Mouse (Mus musculus) forebrain, embryonic 14.5 days (tissue): ENCODE results near the gene Neu1. TPM values are rescaled to one million over a fixed set of nuclear protein-coding genes. Genes with fewer than 3 reads are reported as not detected.

ENCODE experiments used
- ATAC-seq: fragments of 200-750 bp; cut with Nextera tagmentation; 2 replicates; pipeline ENCODE4 v1.8.0; 2017; ENCODE audit warnings: mild to moderate bottlenecking, moderate library complexity
- DNase-seq: peaks from one replicate; pipeline ENCODE4 v3.0.0-alpha.2; 2015; ENCODE audit warnings: low spot score
- H3K27ac ChIP-seq: fragments of 300-500 bp; sonication (generic); 2 replicates; pipeline ENCODE4 v1.5.1; 2014; ENCODE audit warnings: low read depth, mild to moderate bottlenecking, control low read depth, low read length, moderate library complexity
- H3K27me3 ChIP-seq: fragments of 300-500 bp; sonication (generic); replicated peaks from 2 replicates; pipeline ENCODE4 v1.6.1; 2014; ENCODE audit warnings: low read length, control low read depth, mixed read lengths; ENCODE audit not compliant: control insufficient read depth, insufficient read depth
- H3K36me3 ChIP-seq: fragments of 300-500 bp; sonication (generic); 2 replicates; pipeline ENCODE4 v1.6.1; 2014; ENCODE audit warnings: low read length, control low read depth; ENCODE audit not compliant: control insufficient read depth, insufficient read depth
- H3K4me1 ChIP-seq: fragments of 300-500 bp; sonication (generic); 2 replicates; pipeline ENCODE4 v1.6.1; 2014; ENCODE audit warnings: antibody characterized with exemption, low read length, control low read depth; ENCODE audit not compliant: control insufficient read depth, insufficient read depth
- H3K4me2 ChIP-seq: fragments of 300-500 bp; sonication (generic); 2 replicates; pipeline ENCODE4 v1.6.1; 2014; ENCODE audit warnings: mild to moderate bottlenecking, control low read depth, low read length
- H3K4me3 ChIP-seq: fragments of 300-500 bp; sonication (generic); 2 replicates; pipeline ENCODE4 v1.5.1; 2014; ENCODE audit warnings: low read depth, low read length, control low read depth
- H3K9ac ChIP-seq: fragments of 300-500 bp; sonication (generic); 2 replicates; pipeline ENCODE4 v1.6.1; 2014; ENCODE audit warnings: mild to moderate bottlenecking, low read length, control low read depth, moderate library complexity
- H3K9me3 ChIP-seq: fragments of 300-500 bp; sonication (generic); replicated peaks from 2 replicates; pipeline ENCODE4 v1.6.1; 2016; ENCODE audit warnings: low read length, control low read depth, mixed read lengths; ENCODE audit not compliant: control insufficient read depth
- WGBS: fragments of 180-500 bp; shearing (Covaris S2); extraction: QIAGEN DNeasy Blood & Tissue Kit; methylation state at CpG from one replicate; pipeline ENCODE4 v1.1.7; 2014; 5-methylcytosine and 5-hydroxymethylcytosine counted together
- polyA plus RNA-seq: library from polyadenylated mRNA; unstranded; fragments of >200 nt; fragmentation: Nextera tagmentation; extraction: Ambion mirVana; gene quantifications from 2 replicates; pipeline ENCODE4 v1.2.1, GENCODE M21; 2014

The Neu1 gene
- polyA plus RNA-seq, 1 experiment from 2014 or later, result 16.2 TPM

GRCm38 (mm10) chr17:34975581-34976492 lies 44.8 kb downstream of the Neu1 start:
- ATAC-seq (no peak), DNase-seq (no peak)
- Histone ChIP-seq H3K4me1 (peaks cover 6% of the 10 kb centered on the region), H3K27me3 (no peaks in the 10 kb centered on the region), H3K9me3 (no peaks in the 10 kb centered on the region), H3K4me2 (no peak overlapping the region), H3K27ac (no peak overlapping the region), H3K36me3 (no peaks in the 10 kb centered on the region), H3K9ac (no peak overlapping the region), H3K4me3 (no peak overlapping the region)
- WGBS, result 83% methylated on average over 3 of the region's 3 CpGs

GRCm38 (mm10) chr17:34977000-34977399 lies 45.9 kb downstream of the Neu1 start:
- 95% methylated on average over 20 of the region's 20 CpGs for WGBS
- Histone ChIP-seq H3K27ac (no peak overlapping the region), H3K4me2 (no peak overlapping the region), H3K4me1 (peaks cover 10% of the 10 kb centered on the region), H3K27me3 (no peaks in the 10 kb centered on the region), H3K36me3 (no peaks in the 10 kb centered on the region), H3K9me3 (no peaks in the 10 kb centered on the region), H3K9ac (no peak overlapping the region), H3K4me3 (no peak overlapping the region)
- ATAC-seq, result no peak
- no peak for DNase-seq

DNA sequence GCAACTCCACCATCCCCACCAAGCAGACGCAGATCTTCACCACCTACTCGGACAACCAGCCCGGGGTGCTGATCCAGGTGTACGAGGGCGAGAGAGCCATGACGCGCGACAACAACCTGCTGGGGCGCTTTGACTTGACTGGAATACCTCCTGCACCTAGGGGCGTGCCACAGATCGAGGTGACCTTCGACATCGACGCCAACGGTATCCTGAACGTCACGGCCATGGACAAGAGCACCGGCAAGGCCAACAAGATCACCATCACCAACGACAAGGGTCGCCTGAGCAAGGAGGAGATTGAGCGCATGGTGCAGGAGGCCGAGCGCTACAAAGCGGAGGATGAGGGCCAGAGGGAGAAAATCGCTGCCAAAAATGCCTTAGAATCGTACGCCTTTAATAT lies 47.2 kb downstream of the Neu1 start:
- no peak for ATAC-seq
- H3K4me1 ChIP-seq, result peaks cover 12% of the 10 kb centered on the region
- no peak overlapping the region for H3K9ac ChIP-seq
- WGBS, result 95% methylated on average over 27 of the region's 27 CpGs
- DNase-seq, result no peak
- H3K4me3 ChIP-seq, result no peak overlapping the region
- H3K36me3 ChIP-seq, result no peaks in the 10 kb centered on the region
- no peaks in the 10 kb centered on the region for H3K9me3 ChIP-seq
- H3K4me2 ChIP-seq, result no peak overlapping the region
- no peaks in the 10 kb centered on the region for H3K27me3 ChIP-seq
- H3K27ac ChIP-seq, result no peak overlapping the region

DNA sequence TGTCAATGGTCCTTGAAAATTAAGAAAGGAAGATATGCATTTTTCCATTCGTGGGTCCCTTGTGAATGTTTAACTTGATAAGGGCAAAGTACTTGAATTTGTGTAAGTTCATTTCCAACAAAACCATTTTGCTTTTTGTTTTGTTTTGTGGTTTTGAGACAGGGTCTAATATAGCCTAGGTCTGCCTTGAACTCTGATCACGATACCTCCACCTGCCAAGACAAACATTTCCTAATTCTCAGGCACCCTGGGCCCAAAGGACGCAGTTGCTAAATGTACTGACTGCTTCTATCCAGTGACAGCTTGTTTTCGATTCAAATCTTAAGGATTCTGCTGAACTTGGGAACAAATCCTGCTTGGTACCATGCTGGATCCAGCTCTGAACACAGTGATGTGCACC lies 48.6 kb downstream of the Neu1 start:
- WGBS, result 94% methylated on average over 4 of the region's 4 CpGs
- no peaks in the 10 kb centered on the region for H3K9me3 ChIP-seq
- H3K9ac ChIP-seq, result no peak overlapping the region
- DNase-seq, result no peak
- H3K36me3 ChIP-seq, result no peaks in the 10 kb centered on the region
- no peak overlapping the region for H3K27ac ChIP-seq
- H3K27me3 ChIP-seq, result no peaks in the 10 kb centered on the region
- H3K4me1 ChIP-seq, result peaks cover 12% of the 10 kb centered on the region
- H3K4me2 ChIP-seq, result no peak overlapping the region
- ATAC-seq, result no peak
- H3K4me3 ChIP-seq, result no peak overlapping the region

GRCm38 (mm10) chr17:34980655-34981054 lies 49.6 kb downstream of the Neu1 start:
- H3K9ac ChIP-seq, result peak overlapping the region; percentile 90
- peaks cover 8% of the 10 kb centered on the region for H3K36me3 ChIP-seq
- peak overlapping the region; percentile 75 for H3K4me3 ChIP-seq
- no peaks in the 10 kb centered on the region for H3K27me3 ChIP-seq
- H3K4me2 ChIP-seq, result peak overlapping the region; percentile 67
- no peak for ATAC-seq
- H3K4me1 ChIP-seq, result peaks cover 12% of the 10 kb centered on the region
- no peaks in the 10 kb centered on the region for H3K9me3 ChIP-seq
- DNase-seq, result peak; percentile 73
- 23% methylated on average over 2 of the region's 2 CpGs for WGBS
- H3K27ac ChIP-seq, result no peak overlapping the region

GRCm38 (mm10) chr17:34981690-34982180 lies 50.7 kb downstream of the Neu1 start, which contains the start of gene Lsm2:
Gene Lsm2 (plus strand): TSS chr17:34981862.
- H3K27ac ChIP-seq, result peak within 1 kb of the TSS; percentile 96
- peak within 1 kb of the TSS; percentile 75 for H3K4me3 ChIP-seq
- H3K9ac ChIP-seq, result peak within 1 kb of the TSS; percentile 90
- peaks cover 12% of the 10 kb centered on the region for H3K4me1 ChIP-seq
- H3K36me3 ChIP-seq, result peaks cover 18% of the 10 kb centered on the region
- under 1% methylated on average over 58 of the region's 58 CpGs for WGBS
- no peaks in the 10 kb centered on the region for H3K9me3 ChIP-seq
- ATAC-seq, result peak; percentile 98
- peak; percentile 97 for DNase-seq
- peak within 1 kb of the TSS; percentile 67 for H3K4me2 ChIP-seq
- no peaks in the 10 kb centered on the region for H3K27me3 ChIP-seq

- H3K9ac ChIP-seq, result peak overlapping the region; percentile 90
- no peak for ATAC-seq
- WGBS, result under 1% methylated on average over 15 of the region's 15 CpGs
Measured at GRCm38 (mm10) chr17:34982328-34982727, 51.3 kb downstream of the Neu1 start.

DNA sequence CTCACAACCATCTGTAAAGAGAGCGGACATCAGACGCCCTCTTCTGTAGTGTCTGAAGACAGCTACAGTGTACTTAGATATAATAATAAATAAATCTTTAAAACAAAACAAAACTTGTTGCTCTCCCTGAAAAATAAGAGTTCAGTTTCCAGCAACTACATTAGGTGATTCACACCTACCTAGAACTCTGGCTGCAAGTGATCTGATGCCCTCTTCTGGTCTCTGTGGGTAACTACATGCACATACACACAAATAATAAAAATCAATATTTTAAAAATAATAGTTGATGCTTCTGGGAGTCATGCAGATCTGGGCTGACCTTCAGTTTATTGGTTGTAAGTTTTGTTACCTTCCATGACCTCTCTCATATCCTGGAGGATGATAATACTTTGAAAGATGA lies 53.2 kb downstream of the Neu1 start:
- no peak overlapping the region for H3K9ac ChIP-seq
- 76% methylated on average over 2 of the region's 2 CpGs for WGBS
- H3K4me2 ChIP-seq, result no peak overlapping the region
- H3K27me3 ChIP-seq, result no peaks in the 10 kb centered on the region
- no peak overlapping the region for H3K27ac ChIP-seq
- DNase-seq (peak; percentile 53), ATAC-seq (no peak)
- peaks cover 12% of the 10 kb centered on the region for H3K4me1 ChIP-seq
- peaks cover 26% of the 10 kb centered on the region for H3K36me3 ChIP-seq
- no peaks in the 10 kb centered on the region for H3K9me3 ChIP-seq
- H3K4me3 ChIP-seq, result no peak overlapping the region

More at GRCm38 (mm10) chr17:34982328-34982727, 51.3 kb downstream of the Neu1 start:
- Histone ChIP-seq H3K27me3 (no peaks in the 10 kb centered on the region), H3K36me3 (peaks cover 19% of the 10 kb centered on the region), H3K4me3 (peak overlapping the region; percentile 75), H3K4me1 (peaks cover 12% of the 10 kb centered on the region), H3K9me3 (no peaks in the 10 kb centered on the region), H3K4me2 (peak overlapping the region; percentile 67), H3K27ac (peak overlapping the region; percentile 96)
- DNase-seq, result no peak
